Mouse (Mus musculus) neural tube, embryonic 11.5 days (tissue): ENCODE measurements at regions not wholly inside any gene's neighbourhood (a gene's known extent, or its start where the extent isn't known, plus 50 kb on each side); places are given as distances from the start of the nearest gene placed in this dataset.

Experiments
- ATAC-seq: fragments of 200-750 bp; cut with Nextera tagmentation; 2 replicates; pipeline ENCODE4 v1.8.0; 2017; ENCODE audit warnings: moderate number of reproducible peaks, mild to moderate bottlenecking, moderate TSS enrichment, moderate library complexity; ENCODE audit not compliant: insufficient read depth, low FRiP score, low TSS enrichment
- DNase-seq: peaks from one replicate; pipeline ENCODE4 v3.0.0-alpha.2; 2015; ENCODE audit warnings: low spot score
- H3K27ac ChIP-seq: fragments of 300-500 bp; sonication (generic); 2 replicates; pipeline ENCODE4 v1.5.1; 2014; ENCODE audit warnings: low read depth, mild to moderate bottlenecking, low read length
- H3K27me3 ChIP-seq: fragments of 300-500 bp; sonication (generic); 2 replicates; pipeline ENCODE4 v1.6.1; 2014; ENCODE audit warnings: mild to moderate bottlenecking, low read length, mixed read lengths; ENCODE audit not compliant: control insufficient read depth, insufficient read depth
- H3K36me3 ChIP-seq: fragments of 300-500 bp; sonication (generic); 2 replicates; pipeline ENCODE4 v1.6.1; 2014; ENCODE audit warnings: mild to moderate bottlenecking, low read length, moderate library complexity, mixed read lengths; ENCODE audit not compliant: control insufficient read depth, insufficient read depth
- H3K4me1 ChIP-seq: fragments of 300-500 bp; sonication (generic); 2 replicates; pipeline ENCODE4 v1.6.1; 2014; ENCODE audit warnings: low read length, mixed read lengths; ENCODE audit not compliant: control insufficient read depth, insufficient read depth
- H3K4me2 ChIP-seq: fragments of 300-500 bp; sonication (generic); 2 replicates; pipeline ENCODE4 v1.6.1; 2014; ENCODE audit warnings: low read depth, mild to moderate bottlenecking, moderate library complexity
- H3K4me3 ChIP-seq: fragments of 300-500 bp; sonication (generic); 2 replicates; pipeline ENCODE4 v1.5.1; 2014; ENCODE audit warnings: low read depth, low read length
- H3K9ac ChIP-seq: fragments of 300-500 bp; sonication (generic); 2 replicates; pipeline ENCODE4 v1.6.1; 2014; ENCODE audit warnings: mild to moderate bottlenecking, low read length
- H3K9me3 ChIP-seq: fragments of 300-500 bp; sonication (generic); 2 replicates; pipeline ENCODE4 v1.6.1; 2016; ENCODE audit warnings: low read length; ENCODE audit not compliant: control insufficient read depth
- WGBS: fragments of 180-500 bp; shearing (Covaris S2); extraction: QIAGEN DNeasy Blood & Tissue Kit; methylation state at CpG from one replicate; pipeline ENCODE4 v1.1.7; 2014; 5-methylcytosine and 5-hydroxymethylcytosine counted together

GRCm38 (mm10) chr5:146684429-146684828 lies 99.4 kb upstream of the Gpr12 start:
- no peak overlapping the region for H3K9ac ChIP-seq
- ATAC-seq (peak; percentile 26; the same call in 1 of the 2 replicates), DNase-seq (no peak)
- no peaks in the 10 kb centered on the region for H3K36me3 ChIP-seq
- 50% methylated on average over 3 of the region's 3 CpGs for WGBS
- no peak overlapping the region for H3K4me2 ChIP-seq
- H3K27me3 ChIP-seq = peaks cover 2% of the 10 kb centered on the region; the same call in 1 of the 2 replicates
- H3K4me1 ChIP-seq = peaks cover 5% of the 10 kb centered on the region; the same call in 1 of the 2 replicates
- no peak overlapping the region for H3K4me3 ChIP-seq
- no peak overlapping the region for H3K27ac ChIP-seq
- H3K9me3 ChIP-seq = no peaks in the 10 kb centered on the region

- DNase-seq (peak; percentile 40), ATAC-seq (no peak)
- H3K4me2 ChIP-seq = no peak overlapping the region
- H3K27ac ChIP-seq = no peak overlapping the region
- no peaks in the 10 kb centered on the region for H3K9me3 ChIP-seq
- 46% methylated on average over 8 of the region's 8 CpGs for WGBS
- H3K36me3 ChIP-seq = no peaks in the 10 kb centered on the region
- no peak overlapping the region for H3K4me3 ChIP-seq
- peaks cover 2% of the 10 kb centered on the region; the same call in 1 of the 2 replicates for H3K27me3 ChIP-seq
- H3K4me1 ChIP-seq = peaks cover 5% of the 10 kb centered on the region; the same call in 1 of the 2 replicates
- no peak overlapping the region for H3K9ac ChIP-seq
Observed at GRCm38 (mm10) chr5:146683554-146683953, 98.5 kb upstream of the Gpr12 start.

- ATAC-seq = no peak
- no peaks in the 10 kb centered on the region for H3K36me3 ChIP-seq
- H3K9me3 ChIP-seq = no peaks in the 10 kb centered on the region
- H3K4me1 ChIP-seq = peaks cover 5% of the 10 kb centered on the region; the same call in 1 of the 2 replicates
- 31% methylated on average over 5 of the region's 5 CpGs for WGBS
- no peak overlapping the region for H3K9ac ChIP-seq
- DNase-seq = no peak
- peaks cover 2% of the 10 kb centered on the region; the same call in 1 of the 2 replicates for H3K27me3 ChIP-seq
- no peak overlapping the region for H3K27ac ChIP-seq
- H3K4me2 ChIP-seq = no peak overlapping the region
- H3K4me3 ChIP-seq = no peak overlapping the region
Observed at GRCm38 (mm10) chr5:146682893-146683292, 97.9 kb upstream of the Gpr12 start.

GRCm38 (mm10) chr5:146681512-146681911 lies 96.5 kb upstream of the Gpr12 start:
- Histone ChIP-seq H3K9ac (no peak overlapping the region), H3K27ac (no peak overlapping the region), H3K36me3 (no peaks in the 10 kb centered on the region), H3K4me2 (no peak overlapping the region), H3K9me3 (no peaks in the 10 kb centered on the region), H3K4me1 (peaks cover 5% of the 10 kb centered on the region; the same call in 1 of the 2 replicates), H3K4me3 (no peak overlapping the region), H3K27me3 (peaks cover 2% of the 10 kb centered on the region; the same call in 1 of the 2 replicates)
- WGBS = 77% methylated on average over 9 of the region's 9 CpGs
- DNase-seq = no peak
- no peak for ATAC-seq

GRCm38 (mm10) chr5:146679198-146679681 lies 94.2 kb upstream of the Gpr12 start:
- H3K4me1 ChIP-seq = peaks cover 5% of the 10 kb centered on the region; the same call in 1 of the 2 replicates

GRCm38 (mm10) chr5:146678775-146679170 lies 93.7 kb upstream of the Gpr12 start:
- peaks cover 2% of the 10 kb centered on the region; the same call in 1 of the 2 replicates for H3K27me3 ChIP-seq
- ATAC-seq (no peak), DNase-seq (no peak)
- H3K4me1 ChIP-seq = peaks cover 5% of the 10 kb centered on the region; the same call in 1 of the 2 replicates
- H3K36me3 ChIP-seq = no peaks in the 10 kb centered on the region
- H3K9me3 ChIP-seq = no peaks in the 10 kb centered on the region
- 72% methylated on average over 10 of the region's 10 CpGs for WGBS
- H3K27ac ChIP-seq = no peak overlapping the region
- H3K4me2 ChIP-seq = no peak overlapping the region
- no peak overlapping the region for H3K4me3 ChIP-seq
- no peak overlapping the region for H3K9ac ChIP-seq

More at GRCm38 (mm10) chr5:146679198-146679681, 94.2 kb upstream of the Gpr12 start:
- WGBS = 59% methylated on average over 6 of the region's 6 CpGs
- Histone ChIP-seq H3K9ac (no peak overlapping the region), H3K4me2 (no peak overlapping the region), H3K27me3 (peaks cover 2% of the 10 kb centered on the region; the same call in 1 of the 2 replicates), H3K4me3 (no peak overlapping the region), H3K27ac (no peak overlapping the region), H3K36me3 (no peaks in the 10 kb centered on the region), H3K9me3 (no peaks in the 10 kb centered on the region)
- ATAC-seq = no peak
- no peak for DNase-seq

- Histone ChIP-seq H3K9ac (no peak overlapping the region), H3K27me3 (peaks cover 2% of the 10 kb centered on the region; the same call in 1 of the 2 replicates), H3K4me1 (peaks cover 5% of the 10 kb centered on the region; the same call in 1 of the 2 replicates), H3K4me3 (no peak overlapping the region), H3K9me3 (no peaks in the 10 kb centered on the region), H3K36me3 (no peaks in the 10 kb centered on the region), H3K27ac (no peak overlapping the region), H3K4me2 (no peak overlapping the region)
- ATAC-seq = no peak
- DNase-seq = no peak
- 30% methylated on average over 13 of the region's 13 CpGs for WGBS
Observed at GRCm38 (mm10) chr5:146678049-146678774, 93.2 kb upstream of the Gpr12 start.

GRCm38 (mm10) chr5:146677151-146677515 lies 92.1 kb upstream of the Gpr12 start:
- no peaks in the 10 kb centered on the region for H3K9me3 ChIP-seq
- no peak overlapping the region for H3K4me2 ChIP-seq
- no peaks in the 10 kb centered on the region for H3K36me3 ChIP-seq
- H3K27me3 ChIP-seq = peaks cover 2% of the 10 kb centered on the region; the same call in 1 of the 2 replicates
- H3K4me1 ChIP-seq = peaks cover 5% of the 10 kb centered on the region; the same call in 1 of the 2 replicates
- no peak overlapping the region for H3K27ac ChIP-seq
- ATAC-seq (no peak), DNase-seq (no peak)
- 73% methylated on average over 8 of the region's 8 CpGs for WGBS
- no peak overlapping the region for H3K9ac ChIP-seq
- no peak overlapping the region for H3K4me3 ChIP-seq
